Mouse (Mus musculus) bone marrow, adult 2 months (tissue): Measurements from ENCODE around the gene Slc5a10.

Experiments used
- CTCF ChIP-seq: fragments of 200-500 bp; IDR thresholded peaks from 2 replicates; pipeline ENCODE4 v1.5.1; 2011; ENCODE audit warnings: low read length, control low read depth; ENCODE audit not compliant: control insufficient read depth, insufficient read depth
- POLR2A ChIP-seq: fragments of 200-500 bp; IDR thresholded peaks from 2 replicates; pipeline ENCODE4 v1.6.1; 2011; ENCODE audit warnings: low read depth, mild to moderate bottlenecking, control low read depth, low read length, borderline replicate concordance; ENCODE audit not compliant: control insufficient read depth

DNA sequence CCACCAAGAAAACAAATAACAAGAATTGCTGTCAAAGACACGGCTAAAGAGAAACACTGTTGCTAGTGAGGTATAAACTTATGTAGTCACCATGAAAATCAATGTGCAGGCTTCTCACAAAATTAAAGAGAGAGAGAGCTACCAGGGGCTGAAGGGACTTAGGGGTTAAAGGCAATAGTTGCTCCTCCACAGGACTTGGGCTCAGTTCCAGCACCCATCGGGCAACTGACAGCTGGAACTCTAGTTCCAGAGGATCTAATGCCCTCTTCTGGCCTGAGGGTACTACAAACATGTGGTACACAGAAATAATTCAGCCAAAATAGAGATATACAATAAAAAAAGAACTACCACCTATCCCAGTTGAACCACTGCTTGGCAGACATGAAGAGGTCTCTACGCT, 26.5 kb upstream of the Slc5a10 start:
- TF ChIP-seq CTCF (no peak), POLR2A (no peak)
